Mouse (Mus musculus): ENCODE measurements around the gene Disp2. TPM values are rescaled to one million over a fixed set of nuclear protein-coding genes. Genes with fewer than 3 reads are reported as not detected.

Gene Disp2
- polyA plus RNA-seq, 1 experiment from 2014 or later = 2.8 TPM

Other genes with a start within 250 kb of the Disp2 start
- 7.7 and 8.2 TPM in 2 replicates for gene Bmf, start 230.0 kb upstream of the Disp2 start, polyA plus RNA-seq (2014; fragmentation: Nextera tagmentation; extraction: Ambion mirVana)
- 80.4 and 81.2 TPM in 2 replicates for gene Bub1b, start 181.5 kb upstream of the Disp2 start, polyA plus RNA-seq (2014; fragmentation: Nextera tagmentation; extraction: Ambion mirVana)
- 3.0 and 3.3 TPM in 2 replicates for gene Pak6, start 116.4 kb upstream of the Disp2 start, polyA plus RNA-seq (2014; fragmentation: Nextera tagmentation; extraction: Ambion mirVana)
- 0.07 TPM in 1 of 2 replicates, not detected in the other for gene Ankrd63, start 75.8 kb upstream of the Disp2 start, polyA plus RNA-seq (2014; fragmentation: Nextera tagmentation; extraction: Ambion mirVana)
- 1.3 and 2.0 TPM in 2 replicates for gene Plcb2, start 51.3 kb upstream of the Disp2 start, polyA plus RNA-seq (2014; fragmentation: Nextera tagmentation; extraction: Ambion mirVana)
- gene Inafm2, start 34.0 kb upstream of the Disp2 start, polyA plus RNA-seq (2014; fragmentation: Nextera tagmentation; extraction: Ambion mirVana) = 33.0 and 33.5 TPM in 2 replicates
- 0.75 and 1.4 TPM in 2 replicates for gene Ccdc9b, start 17.1 kb upstream of the Disp2 start, polyA plus RNA-seq (2014; fragmentation: Nextera tagmentation; extraction: Ambion mirVana)
- gene Phgr1, start 7.0 kb upstream of the Disp2 start, polyA plus RNA-seq (2014; fragmentation: Nextera tagmentation; extraction: Ambion mirVana) = 22.2 and 24.8 TPM in 2 replicates
- gene Knstrn, start 34.3 kb downstream of the Disp2 start, polyA plus RNA-seq (2014; fragmentation: Nextera tagmentation; extraction: Ambion mirVana) = 103 and 105 TPM in 2 replicates
- 55.9 and 57.9 TPM in 2 replicates for gene Ivd, start 82.2 kb downstream of the Disp2 start, polyA plus RNA-seq (2014; fragmentation: Nextera tagmentation; extraction: Ambion mirVana)
- 1.8 TPM in 2 replicates for gene Bahd1, start 120.7 kb downstream of the Disp2 start, polyA plus RNA-seq (2014; fragmentation: Nextera tagmentation; extraction: Ambion mirVana)
- 37.5 and 38.0 TPM in 2 replicates for gene Chst14, start 146.8 kb downstream of the Disp2 start, polyA plus RNA-seq (2014; fragmentation: Nextera tagmentation; extraction: Ambion mirVana)
- gene Ccdc32, start 249.7 kb downstream of the Disp2 start, polyA plus RNA-seq (2014; fragmentation: Nextera tagmentation; extraction: Ambion mirVana) = 22.4 and 23.5 TPM in 2 replicates

Data from stomach, embryonic 14.5 days (tissue).